Mouse (Mus musculus) brain, embryonic 14.5 days (tissue): ENCODE results near the gene Bbof1.

Experiments used
- CTCF ChIP-seq: fragments of 200-500 bp; IDR thresholded peaks from 2 replicates; pipeline ENCODE4 v1.5.1; 2012; ENCODE audit warnings: inconsistent platforms, mild to moderate bottlenecking, moderate library complexity, borderline replicate concordance; ENCODE audit not compliant: insufficient read depth, insufficient read length; ENCODE audit errors: extremely low read depth
- POLR2A ChIP-seq: fragments of 200-500 bp; IDR thresholded peaks from 2 replicates; pipeline ENCODE4 v1.6.1; 2012; ENCODE audit warnings: mild to moderate bottlenecking, inconsistent platforms, borderline replicate concordance; ENCODE audit not compliant: poor library complexity, insufficient read depth, insufficient read length, severe bottlenecking; ENCODE audit errors: extremely low read depth

DNA sequence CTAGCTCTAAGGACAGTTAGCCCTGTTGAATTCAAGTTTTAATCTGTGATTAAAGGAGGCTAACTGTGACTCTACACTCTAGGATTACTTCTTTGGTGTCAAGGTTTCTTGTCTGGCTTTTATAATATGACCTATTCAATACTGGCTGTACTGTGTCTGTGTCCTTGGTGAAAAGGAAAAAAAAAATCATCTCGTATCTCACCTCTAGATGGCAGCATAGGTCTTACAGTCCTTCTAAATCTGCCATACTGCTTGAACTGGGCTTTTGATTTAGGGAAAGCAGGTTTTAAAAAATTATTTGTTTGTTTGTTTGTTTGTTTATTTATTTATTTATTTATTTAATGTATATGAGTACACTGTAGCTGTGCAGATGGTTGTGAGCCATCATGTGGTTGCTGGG, 59.8 kb downstream of the Bbof1 start:
- TF ChIP-seq CTCF (peak; percentile 31; the same call in 1 of the 2 replicates), POLR2A (no peak)
